Mouse (Mus musculus) stomach, postnatal 0 days (tissue): ENCODE data around the gene Sept9. TPM values are rescaled to one million over a fixed set of nuclear protein-coding genes. Genes with fewer than 3 reads are reported as not detected.

Experiments used
- ATAC-seq: fragments of 200-750 bp; cut with Nextera tagmentation; 2 replicates; pipeline ENCODE4 v1.8.0; 2017; ENCODE audit not compliant: low FRiP score, low TSS enrichment
- DNase-seq: peaks from one replicate; pipeline ENCODE4 v3.0.0-alpha.2; 2016; ENCODE audit warnings: low spot score
- H3K27ac ChIP-seq: fragments of 300-500 bp; sonication (generic); replicated peaks from 2 replicates; pipeline ENCODE4 v1.5.1; 2014; ENCODE audit warnings: mild to moderate bottlenecking, control low read depth
- H3K27me3 ChIP-seq: fragments of 300-500 bp; sonication (generic); 2 replicates; pipeline ENCODE4 v1.6.1; 2014; ENCODE audit warnings: low read length; ENCODE audit not compliant: control insufficient read depth, insufficient read depth
- H3K36me3 ChIP-seq: fragments of 300-500 bp; sonication (generic); 2 replicates; pipeline ENCODE4 v1.6.1; 2014; ENCODE audit warnings: low read length, mixed read lengths; ENCODE audit not compliant: control insufficient read depth, insufficient read depth
- H3K4me1 ChIP-seq: fragments of 300-500 bp; sonication (generic); replicated peaks from 2 replicates; pipeline ENCODE4 v1.6.1; 2014; ENCODE audit warnings: antibody characterized with exemption; ENCODE audit not compliant: control insufficient read depth, insufficient read depth
- H3K4me2 ChIP-seq: fragments of 300-500 bp; sonication (generic); replicated peaks from 2 replicates; pipeline ENCODE4 v1.6.1; 2014; ENCODE audit warnings: low read depth, mild to moderate bottlenecking, control low read depth, moderate library complexity
- H3K4me3 ChIP-seq: fragments of 300-500 bp; sonication (generic); 2 replicates; pipeline ENCODE4 v1.5.1; 2014; ENCODE audit warnings: low read depth, low read length, control low read depth
- H3K9ac ChIP-seq: fragments of 300-500 bp; sonication (generic); 2 replicates; pipeline ENCODE4 v1.6.1; 2014; ENCODE audit warnings: mild to moderate bottlenecking, low read length, control low read depth, mixed read lengths
- H3K9me3 ChIP-seq: fragments of 300-500 bp; sonication (generic); 2 replicates; pipeline ENCODE4 v1.6.1; 2016; ENCODE audit warnings: low read length; ENCODE audit not compliant: control insufficient read depth
- CTCF ChIP-seq: IDR thresholded peaks from 2 replicates; pipeline ENCODE4 v1.5.1; 2016; ENCODE audit warnings: antibody characterized with exemption, low read depth, mild to moderate bottlenecking, moderate library complexity
- EP300 ChIP-seq: optimal IDR thresholded peaks from 2 replicates; pipeline ENCODE3; 2016; ENCODE audit warnings: antibody characterized with exemption
- WGBS: fragments of 180-500 bp; shearing (Covaris S2); extraction: QIAGEN DNeasy Blood & Tissue Kit; methylation state at CpG from one replicate; pipeline ENCODE4 v1.1.7; 2014; 5-methylcytosine and 5-hydroxymethylcytosine counted together
- polyA plus RNA-seq: library from polyadenylated mRNA; unstranded; fragments of >200 nt; fragmentation: Nextera tagmentation; extraction: Ambion mirVana; gene quantifications from 2 replicates; pipeline ENCODE4 v1.2.1, GENCODE M21; 2015

The Sept9 gene
- polyA plus RNA-seq, 1 experiment from 2014 or later, result 42.9 TPM

- Histone ChIP-seq H3K4me3 (peak overlapping the region; percentile 24; the same call in 1 of the 2 replicates), H3K27me3 (no peaks in the 10 kb centered on the region), H3K4me2 (peak overlapping the region; percentile 39), H3K4me1 (no peaks in the 10 kb centered on the region), H3K27ac (peak overlapping the region; percentile 36; the same call in 1 of the 2 replicates), H3K9me3 (no peaks in the 10 kb centered on the region), H3K36me3 (no peaks in the 10 kb centered on the region), H3K9ac (0 out of 2 replicates have a peak overlapping the region, but pooled peaks have one; percentile 41)
- WGBS, result 25% methylated on average over 18 of the region's 18 CpGs
- ATAC-seq (no peak), DNase-seq (no peak)
- TF ChIP-seq EP300, result no peak
- no peak for TF ChIP-seq CTCF
These were observed 25.2 kb upstream of the Sept9 start for GRCm38 (mm10) chr11:117174098-117174892.

GRCm38 (mm10) chr11:117174924-117175323 lies 24.5 kb upstream of the Sept9 start:
- 37% methylated on average over 15 of the region's 15 CpGs for WGBS
- H3K4me3 ChIP-seq, result peak overlapping the region; percentile 24; the same call in 1 of the 2 replicates
- peak overlapping the region; percentile 41; the same call in 1 of the 2 replicates for H3K9ac ChIP-seq
- no peaks in the 10 kb centered on the region for H3K4me1 ChIP-seq
- H3K36me3 ChIP-seq, result no peaks in the 10 kb centered on the region
- peak overlapping the region; percentile 39 for H3K4me2 ChIP-seq
- ATAC-seq (no peak; the same call in 1 of the 2 replicates), DNase-seq (no peak)
- H3K27me3 ChIP-seq, result no peaks in the 10 kb centered on the region
- TF ChIP-seq CTCF (no peak), EP300 (no peak)
- no peaks in the 10 kb centered on the region for H3K9me3 ChIP-seq
- H3K27ac ChIP-seq, result peak overlapping the region; percentile 36; the same call in 1 of the 2 replicates

GRCm38 (mm10) chr11:117175472-117175871 lies 24.0 kb upstream of the Sept9 start:
- H3K9ac ChIP-seq, result no peak overlapping the region
- H3K4me2 ChIP-seq, result no peak overlapping the region
- no peaks in the 10 kb centered on the region for H3K36me3 ChIP-seq
- no peak overlapping the region for H3K4me3 ChIP-seq
- TF ChIP-seq CTCF (no peak), EP300 (no peak)
- no peak overlapping the region for H3K27ac ChIP-seq
- 58% methylated on average over 12 of the region's 12 CpGs for WGBS
- H3K27me3 ChIP-seq, result no peaks in the 10 kb centered on the region
- ATAC-seq (no peak), DNase-seq (no peak)
- H3K9me3 ChIP-seq, result 0 out of 2 replicates have a peak, but pooled peaks cover 2% of the 10 kb centered on the region
- H3K4me1 ChIP-seq, result no peaks in the 10 kb centered on the region

- ATAC-seq (peak; percentile 38), DNase-seq (peak; percentile 69)
- Histone ChIP-seq H3K4me2 (no peak overlapping the region), H3K36me3 (no peaks in the 10 kb centered on the region), H3K9me3 (0 out of 2 replicates have a peak, but pooled peaks cover 2% of the 10 kb centered on the region), H3K27me3 (no peaks in the 10 kb centered on the region), H3K27ac (no peak overlapping the region), H3K4me1 (no peaks in the 10 kb centered on the region), H3K9ac (no peak overlapping the region), H3K4me3 (no peak overlapping the region)
- TF ChIP-seq CTCF (peak; percentile 74), EP300 (no peak)
- WGBS, result 34% methylated on average over 5 of the region's 5 CpGs
These were observed 23.2 kb upstream of the Sept9 start for GRCm38 (mm10) chr11:117176304-117176703.

DNA sequence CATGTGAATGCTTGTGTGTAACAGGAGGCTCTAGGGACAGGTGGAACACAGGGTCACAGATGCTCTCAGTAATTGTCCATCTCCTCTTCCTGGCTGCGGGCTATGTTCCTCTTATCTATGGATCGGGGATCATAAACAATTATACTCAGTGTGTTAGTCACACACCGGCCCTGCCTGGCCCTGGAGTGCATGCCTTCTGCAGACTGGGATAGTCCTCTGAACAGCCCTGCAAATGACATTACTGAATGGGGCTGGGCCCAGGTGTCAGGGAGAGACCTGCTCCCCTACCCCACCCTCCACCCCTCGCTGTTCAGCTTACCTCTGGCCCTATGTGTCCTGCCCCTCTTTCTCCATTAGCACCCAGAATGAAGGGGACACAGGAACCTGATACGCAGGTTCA lies 22.6 kb upstream of the Sept9 start:
- WGBS, result 61% methylated on average over 5 of the region's 5 CpGs
- Histone ChIP-seq H3K4me3 (no peak overlapping the region), H3K4me1 (no peaks in the 10 kb centered on the region), H3K9ac (no peak overlapping the region), H3K9me3 (0 out of 2 replicates have a peak, but pooled peaks cover 2% of the 10 kb centered on the region), H3K27ac (no peak overlapping the region), H3K36me3 (no peaks in the 10 kb centered on the region), H3K27me3 (no peaks in the 10 kb centered on the region), H3K4me2 (no peak overlapping the region)
- no peak for TF ChIP-seq EP300
- TF ChIP-seq CTCF, result no peak
- DNase-seq (no peak), ATAC-seq (peak; percentile 19; the same call in 1 of the 2 replicates)

DNA sequence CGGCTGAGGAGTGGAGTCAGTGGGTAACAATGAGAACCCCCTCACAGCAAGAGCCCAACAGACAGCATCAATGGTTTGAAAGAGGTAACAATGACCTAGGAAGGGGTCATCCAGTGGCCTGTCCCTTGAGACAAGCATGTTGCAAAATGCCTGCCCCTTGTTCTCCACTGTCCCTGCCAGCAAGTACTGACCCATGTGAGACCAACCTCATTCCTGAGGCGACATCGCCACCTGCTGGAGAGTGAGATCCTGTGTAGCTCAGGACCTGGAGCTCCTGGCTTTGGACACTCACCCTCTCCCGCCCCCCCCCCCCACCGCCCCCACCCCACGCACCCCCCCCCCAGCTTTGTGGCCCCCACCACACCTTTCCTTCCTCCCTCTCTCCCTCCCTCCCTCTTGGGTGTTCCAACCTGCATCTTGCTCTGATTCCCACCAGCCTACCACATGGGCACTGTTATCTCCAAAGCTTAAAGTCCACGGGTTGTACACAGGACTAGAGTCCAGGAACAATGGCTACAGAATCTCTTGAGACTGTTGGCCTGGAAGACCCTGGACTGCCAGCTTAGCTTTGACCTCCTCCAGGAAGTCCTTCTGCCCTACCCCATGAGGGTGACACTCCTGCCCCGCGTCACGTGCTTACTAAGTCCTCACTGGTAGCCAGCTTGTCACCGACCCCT lies 22.0 kb upstream of the Sept9 start:
- H3K27me3 ChIP-seq, result no peaks in the 10 kb centered on the region
- no peaks in the 10 kb centered on the region for H3K36me3 ChIP-seq
- H3K27ac ChIP-seq, result no peak overlapping the region
- WGBS, result 52% methylated on average over 8 of the region's 11 CpGs
- no peak overlapping the region for H3K9ac ChIP-seq
- no peaks in the 10 kb centered on the region for H3K4me1 ChIP-seq
- H3K4me2 ChIP-seq, result no peak overlapping the region
- ATAC-seq (peak; percentile 85), DNase-seq (peak; percentile 92)
- 0 out of 2 replicates have a peak, but pooled peaks cover 2% of the 10 kb centered on the region for H3K9me3 ChIP-seq
- no peak overlapping the region for H3K4me3 ChIP-seq
- TF ChIP-seq CTCF (peak; percentile 83), EP300 (no peak)
